Mouse (Mus musculus) thymus, adult 2 months (tissue): ENCODE data around the gene Lce1d. TPM values are rescaled to one million over a fixed set of nuclear protein-coding genes. Genes with fewer than 3 reads are reported as not detected.

Source experiments
- DNase-seq: peaks from one replicate; pipeline ENCODE4 v3.0.0; 2021
- H3K27ac ChIP-seq: fragments of 200-500 bp; 2 replicates; pipeline ENCODE4 v1.5.1; 2012; ENCODE audit warnings: low read length, control low read depth; ENCODE audit not compliant: control insufficient read depth, insufficient read depth
- H3K27me3 ChIP-seq: fragments of 200-500 bp; 2 replicates; pipeline ENCODE4 v1.6.1; 2012; ENCODE audit warnings: mild to moderate bottlenecking, low read length, moderate library complexity, mixed read lengths; ENCODE audit not compliant: control insufficient read depth, insufficient read depth
- H3K36me3 ChIP-seq: fragments of 200-500 bp; 2 replicates; pipeline ENCODE4 v1.6.1; 2012; ENCODE audit warnings: mild to moderate bottlenecking, low read length, moderate library complexity; ENCODE audit not compliant: control insufficient read depth, insufficient read depth
- H3K4me1 ChIP-seq: fragments of 200-500 bp; replicated peaks from 2 replicates; pipeline ENCODE4 v1.6.1; 2012; ENCODE audit warnings: low read length; ENCODE audit not compliant: control insufficient read depth, insufficient read depth
- H3K4me3 ChIP-seq: fragments of 200-500 bp; 2 replicates; pipeline ENCODE4 v1.5.1; 2012; ENCODE audit warnings: mild to moderate bottlenecking, low read length, control low read depth, moderate library complexity; ENCODE audit not compliant: control insufficient read depth, insufficient read depth
- CTCF ChIP-seq: fragments of 200-500 bp; IDR thresholded peaks from 2 replicates; pipeline ENCODE4 v1.5.1; 2012; ENCODE audit warnings: mild to moderate bottlenecking, control low read depth, low read length, moderate library complexity, borderline replicate concordance; ENCODE audit not compliant: control insufficient read depth, poor library complexity, insufficient read depth; ENCODE audit errors: extremely low read depth
- POLR2A ChIP-seq: fragments of 200-500 bp; IDR thresholded peaks from 2 replicates; pipeline ENCODE4 v1.6.1; 2012; ENCODE audit warnings: mild to moderate bottlenecking, low read length, control low read depth, moderate library complexity; ENCODE audit not compliant: control insufficient read depth, poor library complexity, insufficient read depth; ENCODE audit errors: extremely low read depth
- WGBS: fragments of 180-500 bp; shearing (Covaris S2); methylation state at CpG from one replicate; pipeline ENCODE4 v1.1.7; 2018; 5-methylcytosine and 5-hydroxymethylcytosine counted together
- polyA plus RNA-seq: library from polyadenylated mRNA; depleted of rRNA; stranded (reverse); fragments of >200 nt; gene quantifications from 2 replicates; pipeline ENCODE4 v1.2.3, GENCODE M21; 2012; rRNA removed

Lce1d gene
- polyA plus RNA-seq, 1 experiment, result 0.96 TPM

DNA sequence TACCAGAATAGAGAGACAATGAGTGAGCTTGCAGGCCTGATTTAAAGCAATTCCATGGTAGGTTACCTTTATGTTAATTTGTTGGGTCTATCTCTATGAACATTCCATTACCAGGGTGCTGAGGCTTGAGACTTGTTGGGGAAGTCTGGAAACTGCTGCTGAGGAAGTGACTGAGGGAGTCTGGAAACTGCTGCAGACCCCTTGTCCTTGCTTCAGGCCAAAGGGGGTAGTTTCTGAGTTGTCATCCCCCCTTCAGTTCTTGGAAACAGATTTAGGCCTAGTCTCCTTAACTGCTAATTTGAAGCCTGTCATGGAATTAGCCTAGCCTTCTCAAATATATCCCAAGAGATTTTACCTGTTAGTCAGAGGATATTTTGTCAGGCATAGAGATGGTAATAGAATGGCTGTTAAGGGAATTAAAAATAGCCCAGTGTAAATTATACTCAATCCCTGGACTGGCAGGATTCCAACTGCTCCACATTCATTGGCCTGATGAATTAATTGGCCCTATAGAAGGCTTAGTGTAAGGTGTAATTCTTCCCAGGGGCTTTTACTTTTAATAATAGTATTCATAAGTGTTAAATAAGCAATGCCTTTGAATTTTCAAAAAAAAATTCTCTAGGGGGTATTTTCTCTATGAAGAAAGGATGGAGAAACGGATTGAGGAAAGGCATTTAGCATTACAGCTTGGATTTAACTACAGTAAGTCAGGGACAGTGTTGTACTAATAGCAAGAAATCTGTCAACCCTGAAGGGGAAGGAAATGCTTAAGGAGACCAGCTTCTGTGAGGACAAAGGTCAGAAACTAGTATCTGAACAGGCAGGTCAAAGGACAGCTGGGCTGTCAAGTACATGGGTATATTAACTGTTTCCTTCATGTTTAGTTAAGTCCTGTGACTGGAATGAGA, 49.0 kb downstream of the Lce1d start:
- 65% methylated on average over 1 of the region's 1 CpGs for WGBS
- Histone ChIP-seq H3K27ac (no peak overlapping the region), H3K4me1 (no peaks in the 10 kb centered on the region), H3K36me3 (no peaks in the 10 kb centered on the region), H3K27me3 (no peaks in the 10 kb centered on the region), H3K4me3 (no peak overlapping the region)
- DNase-seq, result no peak
- TF ChIP-seq CTCF (no peak), POLR2A (no peak)

Other genes starting within 250 kb of the Lce1d start
- gene Sprr1b, start 248.4 kb downstream of the Lce1d start, polyA plus RNA-seq, result 2.2 and 2.5 TPM in 2 replicates
- gene Sprr3, start 228.5 kb downstream of the Lce1d start, polyA plus RNA-seq, result 0.14 and 0.51 TPM in 2 replicates
- gene Sprr1a, start 201.3 kb downstream of the Lce1d start, polyA plus RNA-seq, result 30.1 and 34.5 TPM in 2 replicates
- not detected in 2 replicates for gene Sprr4, start 186.7 kb downstream of the Lce1d start, polyA plus RNA-seq
- gene 2310046K23Rik, start 152.7 kb downstream of the Lce1d start, polyA plus RNA-seq, result 0.82 and 1.9 TPM in 2 replicates
- 0.26 and 0.28 TPM in 2 replicates for gene Ivl, start 113.5 kb downstream of the Lce1d start, polyA plus RNA-seq
- 0.45 and 1.3 TPM in 2 replicates for gene Smcp, start 98.2 kb downstream of the Lce1d start, polyA plus RNA-seq
- gene 2210017I01Rik, start 79.7 kb downstream of the Lce1d start, polyA plus RNA-seq, result 0.22 TPM in 1 of 2 replicates, not detected in the other
- not detected in 2 replicates for gene Lce6a, start 65.5 kb downstream of the Lce1d start, polyA plus RNA-seq
- gene Lce1a1, start 38.9 kb downstream of the Lce1d start, polyA plus RNA-seq, result 0.42 and 0.85 TPM in 2 replicates
- gene Lce1b, start 30.3 kb downstream of the Lce1d start, polyA plus RNA-seq, result 0.54 and 1.1 TPM in 2 replicates
- gene Lce1a2, start 16.9 kb downstream of the Lce1d start, polyA plus RNA-seq, result 0.47 and 1.00 TPM in 2 replicates
- gene Lce1c, start 8.0 kb downstream of the Lce1d start, polyA plus RNA-seq, result 0.20 TPM in 2 replicates
- 0.31 and 0.48 TPM in 2 replicates for gene Lce1e, start 21.9 kb upstream of the Lce1d start, polyA plus RNA-seq
- gene Lce1f, start 33.1 kb upstream of the Lce1d start, polyA plus RNA-seq, result 0.26 and 0.73 TPM in 2 replicates
- gene Gm38119, start 51.9 kb upstream of the Lce1d start, polyA plus RNA-seq, result not detected in 2 replicates
- gene Lce1g, start 65.1 kb upstream of the Lce1d start, polyA plus RNA-seq, result 0.26 TPM in 1 of 2 replicates, not detected in the other
- gene Lce1h, start 77.9 kb upstream of the Lce1d start, polyA plus RNA-seq, result 0.27 TPM in 1 of 2 replicates, not detected in the other
- gene Lce1i, start 91.7 kb upstream of the Lce1d start, polyA plus RNA-seq, result 0.27 TPM in 1 of 2 replicates, not detected in the other
- 0.66 and 1.3 TPM in 2 replicates for gene Lce1j, start 103.3 kb upstream of the Lce1d start, polyA plus RNA-seq
- gene Lce1k, start 120.7 kb upstream of the Lce1d start, polyA plus RNA-seq, result 0.35 TPM in 1 of 2 replicates, not detected in the other
- 0.38 and 0.40 TPM in 2 replicates for gene Kprp, start 140.0 kb upstream of the Lce1d start, polyA plus RNA-seq
- gene Lce1l, start 164.1 kb upstream of the Lce1d start, polyA plus RNA-seq, result 0.23 TPM in 1 of 2 replicates, not detected in the other
- 0.36 TPM in 2 replicates for gene 2310050C09Rik, start 183.0 kb upstream of the Lce1d start, polyA plus RNA-seq
- gene Lce3a, start 239.0 kb upstream of the Lce1d start, polyA plus RNA-seq, result 0.41 TPM in 1 of 2 replicates, not detected in the other
- gene Lce3b, start 245.8 kb upstream of the Lce1d start, polyA plus RNA-seq, result 0.88 and 1.8 TPM in 2 replicates